Mouse (Mus musculus) MEL (cell line): ENCODE measurements around the gene Fbxl8. TPM values are rescaled to one million over a fixed set of nuclear protein-coding genes. Genes with fewer than 3 reads are reported as not detected.

ENCODE experiments used
- DNase-seq: peaks from one replicate; pipeline ENCODE4 v3.0.0; 2011; ENCODE audit warnings: low read depth, low spot score
- H3K27ac ChIP-seq: 2 replicates; pipeline ENCODE4 v1.5.1; 2012; ENCODE audit warnings: low read depth, mild to moderate bottlenecking, control low read depth, low read length, moderate library complexity; ENCODE audit not compliant: control insufficient read depth
- H3K27me3 ChIP-seq, 2 experiments: fragments of 150-350 bp in 1 of 2; sonication (generic) in 1 of 2; 2 replicates each; pipeline ENCODE4 v1.6.1; 2012; ENCODE audit warnings: low read length in 2 of 2, mild to moderate bottlenecking in 2 of 2, improper control_type of control experiment in 1 of 2, moderate library complexity in 1 of 2; ENCODE audit not compliant: insufficient read depth in 2 of 2, control insufficient read depth in 1 of 2
- H3K36me3 ChIP-seq, 2 experiments: 2 replicates each; pipeline ENCODE4 v1.6.1; 2012 to 2014; ENCODE audit warnings: low read length in 2 of 2, improper control_type of control experiment in 1 of 2, inconsistent platforms in 1 of 2, mild to moderate bottlenecking in 1 of 2; ENCODE audit not compliant: insufficient read depth in 2 of 2, control insufficient read depth in 1 of 2
- H3K4me1 ChIP-seq, 2 experiments: fragments of 150-350 bp in 1 of 2; sonication (generic) in 1 of 2; 2 replicates each; pipeline ENCODE4 v1.6.1; 2012; ENCODE audit warnings: low read length in 2 of 2, improper control_type of control experiment in 1 of 2, mild to moderate bottlenecking in 1 of 2; ENCODE audit not compliant: insufficient read depth in 2 of 2, control insufficient read depth in 1 of 2
- H3K4me3 ChIP-seq, 2 experiments: fragments of 150-350 bp in 1 of 2; sonication (generic) in 1 of 2; 2 replicates each; pipeline ENCODE4 v1.5.1; 2012; ENCODE audit warnings: low read depth in 2 of 2, low read length in 2 of 2, mild to moderate bottlenecking in 2 of 2, moderate library complexity in 2 of 2, control low read depth in 1 of 2, improper control_type of control experiment in 1 of 2; ENCODE audit not compliant: control insufficient read depth in 1 of 2, insufficient read depth in 1 of 2
- H3K79me2 ChIP-seq: 2 replicates; pipeline ENCODE4 v1.6.1; 2012; ENCODE audit warnings: mild to moderate bottlenecking, low read length, moderate library complexity; ENCODE audit not compliant: control insufficient read depth, poor library complexity, insufficient read depth
- H3K9ac ChIP-seq: 2 replicates; pipeline ENCODE4 v1.6.1; 2012; ENCODE audit warnings: low read depth, mild to moderate bottlenecking, control low read depth, low read length, moderate library complexity; ENCODE audit not compliant: control insufficient read depth, poor library complexity, severe bottlenecking
- H3K9me3 ChIP-seq: fragments of 150-350 bp; sonication (generic); replicated peaks from 2 replicates; pipeline ENCODE4 v1.6.1; 2012; ENCODE audit warnings: mild to moderate bottlenecking, low read length, improper control_type of control experiment, moderate library complexity; ENCODE audit not compliant: insufficient read depth
- BHLHE40 ChIP-seq: IDR thresholded peaks from 2 replicates; pipeline ENCODE4 v1.6.1; 2012; ENCODE audit warnings: low read depth, mild to moderate bottlenecking, inconsistent platforms, low read length, improper control_type of control experiment, borderline replicate concordance
- CHD1 ChIP-seq: IDR thresholded peaks from 2 replicates; pipeline ENCODE4 v1.6.1; 2012; ENCODE audit warnings: low read depth, mild to moderate bottlenecking, inconsistent platforms, low read length, improper control_type of control experiment
- CHD2 ChIP-seq: IDR thresholded peaks from 2 replicates; pipeline ENCODE4 v1.6.1; 2011; ENCODE audit warnings: low read length, improper control_type of control experiment
- CTCF ChIP-seq, 3 experiments: IDR thresholded peaks in 2 of 3; conservative IDR thresholded peaks in 1 of 3; 2 replicates each; pipeline ENCODE4 v1.5.1; 2011 to 2012; ENCODE audit warnings: low read length in 3 of 3, low read depth in 2 of 3, mild to moderate bottlenecking in 2 of 3, improper control_type of control experiment in 1 of 3, inconsistent platforms in 1 of 3, mixed read lengths in 1 of 3, moderate library complexity in 1 of 3; ENCODE audit not compliant: control insufficient read depth in 1 of 3, insufficient read depth in 1 of 3, poor library complexity in 1 of 3, severe bottlenecking in 1 of 3
- GABPA ChIP-seq: IDR thresholded peaks from 2 replicates; pipeline ENCODE4 v1.6.1; 2012; ENCODE audit warnings: low read depth, mild to moderate bottlenecking, inconsistent platforms, low read length, improper control_type of control experiment, moderate library complexity
- HCFC1 ChIP-seq: IDR thresholded peaks from 2 replicates; pipeline ENCODE4 v1.6.1; 2012; ENCODE audit warnings: low read depth, mild to moderate bottlenecking, inconsistent platforms, low read length, improper control_type of control experiment, moderate library complexity
- KAT2A ChIP-seq: conservative IDR thresholded peaks from 2 replicates; pipeline ENCODE4 v1.6.1; 2012; ENCODE audit warnings: low read depth, low read length, improper control_type of control experiment, inconsistent platforms
- MAX ChIP-seq: IDR thresholded peaks from 2 replicates; pipeline ENCODE4 v1.6.1; 2011; ENCODE audit warnings: low read length, improper control_type of control experiment
- MAZ ChIP-seq: IDR thresholded peaks from 2 replicates; pipeline ENCODE4 v1.6.1; 2012; ENCODE audit warnings: low read depth, mild to moderate bottlenecking, inconsistent platforms, low read length, improper control_type of control experiment
- MYB ChIP-seq: IDR thresholded peaks from 2 replicates; pipeline ENCODE4 v1.6.1; 2011; ENCODE audit warnings: mild to moderate bottlenecking, low read depth, low read length, improper control_type of control experiment
- NELFE ChIP-seq: IDR thresholded peaks from 2 replicates; pipeline ENCODE4 v1.6.1; 2011; ENCODE audit warnings: low read depth, low read length, improper control_type of control experiment
- POLR2A ChIP-seq, 2 experiments: IDR thresholded peaks; 2 replicates each; pipeline ENCODE4 v1.6.1; 2011 to 2012; ENCODE audit warnings: low read length in 2 of 2, mild to moderate bottlenecking in 2 of 2, control low read depth in 1 of 2, improper control_type of control experiment in 1 of 2, low read depth in 1 of 2, moderate library complexity in 1 of 2; ENCODE audit not compliant: control insufficient read depth in 1 of 2, insufficient read depth in 1 of 2, poor library complexity in 1 of 2
- POLR2AphosphoS2 ChIP-seq: IDR thresholded peaks from 2 replicates; pipeline ENCODE4 v1.6.1; 2011; ENCODE audit warnings: low read length, improper control_type of control experiment
- RCOR1 ChIP-seq: IDR thresholded peaks from 2 replicates; pipeline ENCODE4 v1.6.1; 2012; ENCODE audit warnings: low read depth, mild to moderate bottlenecking, inconsistent platforms, low read length, improper control_type of control experiment
- SIN3A ChIP-seq: IDR thresholded peaks from 2 replicates; pipeline ENCODE4 v1.6.1; 2012; ENCODE audit warnings: low read length, improper control_type of control experiment, inconsistent platforms
- SMC3 ChIP-seq: IDR thresholded peaks from 2 replicates; pipeline ENCODE4 v1.6.1; 2011; ENCODE audit warnings: low read depth, low read length, improper control_type of control experiment
- TAL1 ChIP-seq: IDR thresholded peaks from 2 replicates; pipeline ENCODE4 v1.6.1; 2012; ENCODE audit warnings: mild to moderate bottlenecking, inconsistent platforms, low read length, moderate library complexity, mixed read lengths
- TBP ChIP-seq: IDR thresholded peaks from 2 replicates; pipeline ENCODE4 v1.8.0; 2011; ENCODE audit warnings: low read depth, low read length, improper control_type of control experiment
- TCF12 ChIP-seq: IDR thresholded peaks from 2 replicates; pipeline ENCODE4 v1.6.1; 2014; ENCODE audit warnings: low read depth, mild to moderate bottlenecking, inconsistent platforms, low read length, improper control_type of control experiment, moderate library complexity
- UBTF ChIP-seq: IDR thresholded peaks from 2 replicates; pipeline ENCODE4 v1.6.1; 2012; ENCODE audit warnings: low read depth, mild to moderate bottlenecking, inconsistent platforms, low read length, improper control_type of control experiment, moderate library complexity, borderline replicate concordance; ENCODE audit not compliant: insufficient read depth
- USF1 ChIP-seq: IDR thresholded peaks from 2 replicates; pipeline ENCODE4 v1.6.1; 2014; ENCODE audit warnings: low read depth, mild to moderate bottlenecking, inconsistent platforms, low read length, improper control_type of control experiment, moderate library complexity
- ZC3H11A ChIP-seq: IDR thresholded peaks from 2 replicates; pipeline ENCODE4 v1.6.1; 2012; ENCODE audit warnings: low read depth, mild to moderate bottlenecking, inconsistent platforms, low read length, improper control_type of control experiment
- ZMIZ1 ChIP-seq: IDR thresholded peaks from 2 replicates; pipeline ENCODE4 v1.6.1; 2012; ENCODE audit warnings: low read depth, mild to moderate bottlenecking, inconsistent platforms, low read length, improper control_type of control experiment, moderate library complexity
- polyA plus RNA-seq, 2 experiments: library from polyadenylated mRNA; stranded (reverse) in 1 of 2; unstranded in 1 of 2; fragments of >175 nt in 1 of 2; fragments of >200 nt in 1 of 2; gene quantifications; 2 replicates each; pipeline versions ENCODE4 v1.2.1 to v1.2.4; 2012; ENCODE audit warnings: low replicate concordance in 2 of 2, low read depth in 1 of 2; ENCODE audit not compliant: insufficient read length in 2 of 2, insufficient read depth in 1 of 2, missing spikeins in 1 of 2
- total RNA-seq: library from RNA; depleted of rRNA; stranded (reverse); fragments of 300-350 nt; gene quantifications from 2 replicates; pipeline ENCODE4 v1.2.3, GENCODE M21; 2012

The Fbxl8 gene
- total and polyA plus RNA-seq, 3 experiments = 4.1 to 7.2 TPM; not detected in 1

- Histone ChIP-seq H3K9ac (no peak overlapping the region), H3K27me3 (no peaks in the 10 kb centered on the region), H3K4me3 (no peak overlapping the region), H3K27ac (no peak overlapping the region), H3K79me2 (peaks cover 14% of the 10 kb centered on the region), H3K9me3 (no peaks in the 10 kb centered on the region), H3K4me1 (peaks cover 0 to 23% of the 10 kb centered on the region in 2 experiments; a peak in 2 of 4 replicates), H3K36me3 (peaks cover 0 to 18% of the 10 kb centered on the region in 2 experiments; a peak in 2 of 4 replicates)
- DNase-seq = no peak
- TF ChIP-seq NELFE = no peak
- TF ChIP-seq CHD2 = no peak
- no peak for TF ChIP-seq TBP
- 0 out of 6 replicates have a peak, but pooled peaks of 1 of the 3 experiments have one; percentile 8 for TF ChIP-seq CTCF (IDR thresholded peaks at IDR 0.05 in 2 of 3, conservative IDR thresholded peaks at IDR 0.05 in 1 of 3; ENCODE audit: control insufficient read depth in 1 of 3, insufficient read depth in 1 of 3, low read depth in 2 of 3, low read length in 3 of 3, poor library complexity in 1 of 3, severe bottlenecking in 1 of 3)
Measured at GRCm38 (mm10) chr8:105259721-105260320, 4.6 kb upstream of the Fbxl8 start.

GRCm38 (mm10) chr8:105260371-105261099 is 3.9 kb upstream of the Fbxl8 start:
- Histone ChIP-seq H3K9me3 (no peaks in the 10 kb centered on the region), H3K27me3 (no peaks in the 10 kb centered on the region), H3K9ac (no peak overlapping the region), H3K4me1 (peaks cover 0 to 26% of the 10 kb centered on the region in 2 experiments; a peak in 2 of 4 replicates), H3K4me3 (no peak overlapping the region), H3K27ac (no peak overlapping the region), H3K79me2 (peaks cover 15% of the 10 kb centered on the region), H3K36me3 (peaks cover 0 to 16% of the 10 kb centered on the region in 2 experiments; a peak in 2 of 4 replicates)
- DNase-seq = no peak
- TF ChIP-seq TCF12 = no peak
- no peak for TF ChIP-seq KAT2A
- no peak for TF ChIP-seq GABPA
- no peak for TF ChIP-seq BHLHE40
- TF ChIP-seq MYB = no peak
- TF ChIP-seq SMC3 = no peak
- TF ChIP-seq TAL1 = no peak
- no peak for TF ChIP-seq RCOR1
- no peak for TF ChIP-seq CHD2
- no peak for TF ChIP-seq HCFC1
- TF ChIP-seq SIN3A = no peak
- no peak for TF ChIP-seq ZMIZ1
- TF ChIP-seq UBTF = no peak
- TF ChIP-seq MAX = no peak
- TF ChIP-seq MAZ = no peak
- TF ChIP-seq CHD1 = no peak
- no peak for TF ChIP-seq POLR2A (IDR thresholded peaks at IDR 0.05; ENCODE audit: control insufficient read depth in 1 of 2, insufficient read depth in 1 of 2, low read depth in 1 of 2, low read length in 2 of 2, poor library complexity in 1 of 2)
- no peak for TF ChIP-seq POLR2AphosphoS2
- no peak for TF ChIP-seq USF1
- no peak for TF ChIP-seq ZC3H11A
